Mouse (Mus musculus): ENCODE measurements at regions not wholly inside any gene's neighbourhood (a gene's known extent, or its start where the extent isn't known, plus 50 kb on each side); places are given as distances from the start of the nearest gene placed in this dataset.

GRCm38 (mm10) chrX:68056026-68056425, 134.8 kb upstream of the 4933436I01Rik start:
- intact Hi-C loops (cut with DNase I), result loop anchor here (10.0 kb wide), 1 partner anchor 61 kb away; no protein-coding TSS in a partner anchor
- DNase-seq (ENCODE audit: low spot score in 2 of 2), result no peak

GRCm38 (mm10) chrX:68043990-68044740, 122.9 kb upstream of the 4933436I01Rik start:
- DNase-seq (ENCODE audit: low spot score in 2 of 2), result no peak
- intact Hi-C loops (cut with DNase I), result no loop called here

Measured in left cerebral cortex, postnatal 36 days (tissue).